Mouse (Mus musculus) lung, adult 2 months (tissue): ENCODE measurements around the gene Batf2. TPM values are rescaled to one million over a fixed set of nuclear protein-coding genes. Genes with fewer than 3 reads are reported as not detected.
A peak's percentile ranks its signal among the peaks of the same experiment; 100 is the strongest.
"Not testable (repeated sequence)": the region's sequence is repeated elsewhere in the genome, so short reads cannot be mapped to it uniquely, and the experiment has no call there.

Source experiments
- DNase-seq: peaks from one replicate; pipeline ENCODE4 v3.0.0; 2022
- H3K4me1 ChIP-seq: fragments of 200-500 bp; 2 replicates; pipeline ENCODE4 v1.6.1; 2011; ENCODE audit warnings: low read length; ENCODE audit not compliant: control insufficient read depth, insufficient read depth
- H3K4me3 ChIP-seq: fragments of 200-500 bp; replicated peaks from 2 replicates; pipeline ENCODE3; 2011; ENCODE audit warnings: low read depth, mild to moderate bottlenecking, control low read depth, low read length; ENCODE audit errors: extremely low read depth
- CTCF ChIP-seq: fragments of 200-500 bp; IDR thresholded peaks from 2 replicates; pipeline ENCODE4 v1.5.1; 2011; ENCODE audit warnings: mild to moderate bottlenecking, low read length, control low read depth; ENCODE audit not compliant: insufficient read depth
- POLR2A ChIP-seq: fragments of 200-500 bp; IDR thresholded peaks from 2 replicates; pipeline ENCODE4 v1.6.1; 2011; ENCODE audit warnings: low read depth, mild to moderate bottlenecking, control low read depth, low read length, borderline replicate concordance; ENCODE audit errors: extremely low read depth
- WGBS: fragments of 180-500 bp; shearing (Covaris S2); methylation state at CpG from one replicate; pipeline ENCODE4 v1.1.7; 2018; 5-methylcytosine and 5-hydroxymethylcytosine counted together
- polyA plus RNA-seq: library from polyadenylated mRNA; depleted of rRNA; stranded (reverse); fragments of >200 nt; gene quantifications from 2 replicates; pipeline ENCODE4 v1.2.3, GENCODE M21; 2012

Gene Batf2
- polyA plus RNA-seq, 1 experiment = 14.6 TPM

DNA sequence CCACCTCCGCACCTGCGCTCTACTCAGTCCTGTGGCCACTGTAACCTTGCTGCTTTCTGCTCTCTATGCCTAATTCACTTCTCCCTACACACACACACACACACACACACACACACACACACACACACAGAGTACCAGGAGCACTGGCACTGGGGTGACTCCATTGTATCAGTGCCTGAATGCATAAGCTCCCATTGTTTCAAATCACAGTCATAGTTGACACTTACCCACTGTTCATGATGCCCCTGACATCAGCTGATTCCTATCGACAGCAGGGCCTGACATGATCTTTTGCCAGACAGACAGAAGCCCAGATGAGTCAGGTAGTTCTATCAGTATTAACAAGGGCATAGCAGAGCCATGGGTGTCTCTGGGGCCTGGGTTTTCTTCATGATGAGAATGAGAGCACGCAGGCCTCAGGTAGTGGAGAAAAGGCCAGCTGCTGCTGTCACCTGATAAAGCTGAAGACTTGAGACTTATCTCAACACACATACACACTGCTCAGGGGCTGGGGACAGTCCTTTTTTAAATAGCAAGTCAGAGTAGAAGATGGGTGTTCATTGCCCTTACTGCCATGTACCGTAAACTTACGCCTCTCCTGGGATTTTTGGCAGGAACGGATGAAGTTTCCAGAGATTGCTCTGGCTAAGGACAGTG, 8.5 kb upstream of the Batf2 start:
- DNase-seq = no peak
- H3K4me1 ChIP-seq = no peaks in the 10 kb centered on the region
- WGBS = 81% methylated on average over 7 of the region's 7 CpGs
- no peak for TF ChIP-seq POLR2A
- TF ChIP-seq CTCF = no peak
- no peak overlapping the region for H3K4me3 ChIP-seq

DNA sequence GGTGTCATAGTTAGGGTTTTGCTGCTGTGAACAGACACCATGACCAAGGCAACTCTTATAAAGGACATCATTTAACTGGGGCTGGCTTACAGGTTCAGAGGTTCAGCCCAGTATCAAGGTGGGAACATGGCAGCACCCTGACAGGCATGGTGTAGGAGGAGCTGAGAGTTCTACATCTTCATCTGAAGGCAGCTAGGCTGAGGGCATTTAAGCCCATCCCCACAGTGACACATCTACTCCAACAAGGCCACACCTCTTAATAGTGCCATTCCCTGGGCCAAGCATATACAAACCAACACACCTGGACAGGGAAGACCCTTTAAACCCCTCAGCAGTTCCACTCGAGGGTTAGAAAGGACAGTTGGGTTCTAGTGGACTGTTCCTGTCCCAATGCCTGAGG, 7.6 kb upstream of the Batf2 start:
- 37% methylated on average over 1 of the region's 1 CpGs for WGBS
- H3K4me1 ChIP-seq, DNase-seq, H3K4me3 ChIP-seq: not testable (repeated sequence)

DNA sequence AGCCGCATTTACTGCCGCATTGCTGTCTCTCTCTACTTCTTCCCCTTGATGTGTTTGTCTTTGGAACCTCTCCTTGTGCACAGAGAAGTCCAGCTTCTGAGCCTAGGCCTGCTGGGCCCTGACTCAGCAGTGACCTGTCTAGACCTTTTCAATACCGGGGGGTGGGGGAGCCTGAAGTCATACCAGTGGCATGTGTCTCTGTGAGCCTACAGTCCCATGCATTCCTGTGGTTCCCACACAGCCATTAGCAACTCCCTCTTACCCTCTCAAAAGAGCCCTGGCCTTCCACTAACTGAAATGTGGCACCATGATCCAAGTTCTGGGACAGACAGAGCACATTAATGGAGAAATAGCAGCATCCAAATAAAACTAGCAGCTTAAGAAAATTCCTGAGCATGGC, 4.4 kb upstream of the Batf2 start:
- no peak for DNase-seq
- Histone ChIP-seq H3K4me3 (no peak overlapping the region), H3K4me1 (peaks cover 2% of the 10 kb centered on the region; the same call in 1 of the 2 replicates)
- TF ChIP-seq POLR2A = no peak
- TF ChIP-seq CTCF = no peak
- WGBS = 87% methylated on average over 3 of the region's 3 CpGs

DNA sequence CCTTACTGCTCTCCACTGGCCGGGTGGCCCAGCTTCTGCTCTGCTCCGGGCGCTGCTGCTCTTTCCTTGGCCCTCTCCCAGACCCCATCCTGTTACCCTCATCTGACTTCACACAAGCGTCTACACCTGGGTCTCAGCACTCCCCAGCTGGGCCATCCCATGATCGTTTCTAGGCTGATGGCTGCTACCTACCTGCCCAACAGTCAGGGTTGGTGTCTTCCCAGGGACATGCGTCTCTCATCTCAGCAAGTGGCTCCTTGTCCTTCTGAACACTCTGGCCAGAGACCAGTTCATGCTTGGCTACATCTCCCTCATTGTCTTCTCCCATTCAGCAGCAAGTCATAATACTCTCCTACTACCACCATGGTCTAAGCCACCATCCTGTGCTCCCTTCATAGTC, 1.1 kb upstream of the Batf2 start:
- Histone ChIP-seq H3K4me1 (peaks cover 2% of the 10 kb centered on the region; the same call in 1 of the 2 replicates), H3K4me3 (no peak overlapping the region)
- WGBS = 94% methylated on average over 6 of the region's 6 CpGs
- DNase-seq = no peak
- no peak for TF ChIP-seq CTCF
- no peak for TF ChIP-seq POLR2A

DNA sequence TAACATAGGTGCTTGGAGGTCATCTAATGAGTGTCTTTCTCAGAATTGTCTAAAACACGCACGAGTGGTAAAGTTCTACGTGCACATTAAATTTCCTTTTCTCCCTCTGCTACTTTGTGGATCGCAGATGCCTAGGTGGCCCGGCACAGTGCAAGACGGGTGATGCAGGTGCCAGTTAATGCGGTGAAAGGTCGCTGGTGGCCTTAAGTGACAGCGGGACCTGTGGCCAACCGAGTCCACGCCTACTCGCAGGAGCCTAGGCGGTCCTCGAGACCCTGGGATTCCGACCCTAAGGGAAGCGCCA, 457 bp upstream of the Batf2 start:
- TF ChIP-seq POLR2A (no peak), CTCF (no peak)
- 2% methylated on average over 16 of the region's 16 CpGs for WGBS
- Histone ChIP-seq H3K4me1 (peaks cover 2% of the 10 kb centered on the region; the same call in 1 of the 2 replicates), H3K4me3 (peak overlapping the region; percentile 81)
- no peak for DNase-seq

DNA sequence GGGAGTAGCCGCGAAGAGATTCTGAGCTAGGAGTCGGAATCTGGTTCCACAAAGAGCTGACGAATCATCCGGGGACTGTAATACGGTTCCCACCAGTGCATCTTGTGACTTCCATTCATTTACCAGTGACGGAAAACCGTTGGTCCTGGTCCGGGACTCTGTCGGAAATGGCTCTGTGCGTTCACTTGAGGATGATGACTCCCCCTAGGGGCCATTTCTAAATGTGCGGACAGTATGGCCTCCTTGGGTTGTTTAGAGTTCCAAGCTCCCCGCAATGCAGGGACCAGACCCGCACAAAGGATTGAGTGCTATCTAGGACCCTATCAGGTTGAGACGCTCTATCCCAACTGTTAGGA, 589 bp downstream of the Batf2 start, which contains the start of gene Arl2:
Gene Arl2 (minus strand): TSS at position 155 of the 356 bp plus-strand sequence.
- DNase-seq = no peak
- Histone ChIP-seq H3K4me3 (peak within 1 kb of the TSS; percentile 81), H3K4me1 (peaks cover 2% of the 10 kb centered on the region; the same call in 1 of the 2 replicates)
- TF ChIP-seq POLR2A (no peak), CTCF (peak; percentile 71)
- WGBS = under 1% methylated on average over 15 of the region's 15 CpGs

DNA sequence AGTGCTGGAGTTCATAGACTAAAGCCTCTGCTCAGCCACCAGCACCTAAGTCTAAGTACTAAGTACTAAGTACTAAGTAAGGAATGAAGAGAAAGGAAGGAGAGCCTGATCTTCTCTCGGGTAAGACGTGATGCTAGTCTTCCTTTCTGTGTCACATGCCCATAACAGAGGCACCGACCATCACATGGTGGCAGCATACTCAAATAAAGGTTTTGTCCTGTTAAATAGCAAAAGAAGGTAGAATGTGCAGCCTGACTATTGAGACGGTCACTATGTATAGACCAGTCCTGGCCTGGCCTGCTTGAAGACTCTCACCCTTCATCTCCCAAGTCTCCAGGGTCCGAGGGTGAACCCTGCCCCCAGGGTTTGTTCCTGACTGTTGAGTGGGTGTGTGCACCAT, 4.1 kb downstream of the Batf2 start:
- DNase-seq = no peak
- TF ChIP-seq CTCF (no peak), POLR2A (no peak)
- WGBS = 73% methylated on average over 5 of the region's 5 CpGs
- peaks cover 2% of the 10 kb centered on the region; the same call in 1 of the 2 replicates for H3K4me1 ChIP-seq
- H3K4me3 ChIP-seq = no peak overlapping the region

DNA sequence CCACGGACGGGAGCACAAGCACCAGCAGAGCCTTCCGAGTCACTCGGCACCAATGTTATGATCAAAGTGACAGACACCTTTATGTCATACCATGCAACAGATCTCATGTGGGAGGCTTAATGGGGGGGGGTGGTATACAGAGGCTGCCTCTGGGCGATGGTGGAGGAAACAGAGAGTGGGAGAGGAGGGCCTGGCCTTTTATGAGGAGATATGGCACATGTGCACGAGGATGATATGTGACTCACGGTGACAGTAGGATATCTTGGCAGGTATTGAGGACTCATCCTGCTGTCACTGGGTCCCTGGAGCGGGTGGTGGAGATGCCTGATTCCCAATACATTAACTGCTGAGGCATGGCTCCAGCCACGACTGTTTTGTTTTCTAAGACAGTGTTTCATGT, 14.4 kb downstream of the Batf2 start:
- Histone ChIP-seq H3K4me3 (no peak overlapping the region), H3K4me1 (no peaks in the 10 kb centered on the region)
- DNase-seq = no peak
- TF ChIP-seq POLR2A (no peak), CTCF (no peak)
- WGBS = 80% methylated on average over 9 of the region's 9 CpGs

DNA sequence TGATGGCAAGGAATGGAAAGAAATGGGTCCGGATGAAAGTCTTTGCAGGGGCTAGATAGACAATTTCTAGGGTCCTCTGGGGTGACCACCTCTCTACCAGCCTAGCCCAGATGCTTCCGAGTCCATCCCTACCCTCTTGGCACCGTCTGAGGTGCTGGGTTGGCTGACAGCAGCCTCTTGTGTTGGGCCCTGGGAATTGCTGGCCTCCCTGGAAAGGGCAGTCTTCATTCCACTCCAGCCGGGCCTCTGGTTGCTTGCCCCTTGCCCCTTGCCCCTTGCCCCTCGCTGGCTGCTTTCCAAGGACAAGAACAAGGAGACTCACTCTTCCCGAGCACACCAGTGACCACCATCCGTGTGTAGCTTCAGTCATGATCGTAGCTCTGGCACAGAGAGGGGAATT, 15.6 kb downstream of the Batf2 start:
- no peak for DNase-seq
- WGBS = 66% methylated on average over 8 of the region's 8 CpGs
- H3K4me1 ChIP-seq = no peaks in the 10 kb centered on the region
- TF ChIP-seq CTCF = no peak
- no peak for TF ChIP-seq POLR2A
- H3K4me3 ChIP-seq = no peak overlapping the region

DNA sequence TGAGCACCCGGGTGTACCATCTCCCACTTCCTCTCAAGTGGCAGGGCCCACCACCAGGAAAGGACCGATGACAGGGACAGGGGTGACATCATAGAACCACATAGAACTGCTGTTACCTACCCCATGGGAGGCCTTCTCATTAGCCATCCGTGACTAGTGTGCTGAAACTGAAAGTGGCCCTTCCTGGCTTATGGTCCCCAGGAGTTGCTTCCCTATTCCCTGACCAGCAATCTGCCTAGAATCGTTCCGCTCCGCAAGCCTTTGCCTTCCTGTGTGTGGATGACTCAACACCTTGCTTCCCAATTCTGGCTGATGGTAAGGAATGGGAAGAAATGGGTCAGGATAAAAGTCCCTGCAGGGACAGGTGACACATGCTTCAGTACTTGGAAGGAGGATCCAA, 16.4 kb downstream of the Batf2 start:
- DNase-seq = no peak
- Histone ChIP-seq H3K4me3 (no peak overlapping the region), H3K4me1 (no peaks in the 10 kb centered on the region)
- WGBS = 42% methylated on average over 6 of the region's 6 CpGs
- TF ChIP-seq CTCF (no peak), POLR2A (no peak)

DNA sequence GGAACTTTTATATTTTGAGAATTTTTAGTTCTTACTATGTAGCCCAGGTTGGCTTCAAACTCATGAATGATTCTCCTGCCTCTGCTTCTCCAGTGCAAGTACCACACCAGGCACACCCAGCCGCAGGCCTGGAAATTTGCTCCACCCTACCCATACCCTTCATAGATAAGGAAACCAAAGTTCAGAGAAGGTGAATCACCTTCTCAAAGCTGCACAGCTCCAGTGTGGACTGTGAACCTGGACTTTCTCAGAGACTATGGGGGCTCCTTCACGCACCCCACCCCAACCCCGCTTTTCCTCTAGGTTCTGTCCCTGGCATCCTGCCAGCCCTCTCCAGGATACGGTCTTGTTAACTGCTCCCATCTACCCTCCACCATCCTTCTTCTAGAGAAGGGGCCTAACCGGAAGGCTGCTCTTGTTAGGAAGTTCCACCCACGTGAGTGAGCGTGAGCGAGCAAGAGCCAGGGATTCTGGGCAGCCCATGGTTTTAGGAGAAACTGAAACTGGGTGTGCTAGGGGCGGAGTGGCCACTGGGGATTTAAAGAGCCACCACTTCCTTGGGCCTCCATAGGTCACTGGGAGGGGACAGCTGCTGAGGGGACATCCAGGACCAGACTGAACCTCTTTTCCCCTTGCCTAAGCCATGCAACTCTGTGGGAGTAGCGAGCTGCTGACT, 23.2 kb downstream of the Batf2 start:
- peak; percentile 30 for DNase-seq
- Histone ChIP-seq H3K4me3 (peak overlapping the region; percentile 54), H3K4me1 (no peaks in the 10 kb centered on the region)
- TF ChIP-seq POLR2A = peak; percentile 41; the same call in 1 of the 2 replicates
- TF ChIP-seq CTCF = no peak
- WGBS = 33% methylated on average over 10 of the region's 10 CpGs
